Mouse (Mus musculus) telencephalon, adult 2 months (tissue): ENCODE results near the gene Dbr1.

ENCODE experiments used
- DNase-seq: peaks from one replicate; pipeline ENCODE4 v3.0.0-alpha.2; 2011; ENCODE audit warnings: low read depth, low spot score

The Dbr1 gene

DNA sequence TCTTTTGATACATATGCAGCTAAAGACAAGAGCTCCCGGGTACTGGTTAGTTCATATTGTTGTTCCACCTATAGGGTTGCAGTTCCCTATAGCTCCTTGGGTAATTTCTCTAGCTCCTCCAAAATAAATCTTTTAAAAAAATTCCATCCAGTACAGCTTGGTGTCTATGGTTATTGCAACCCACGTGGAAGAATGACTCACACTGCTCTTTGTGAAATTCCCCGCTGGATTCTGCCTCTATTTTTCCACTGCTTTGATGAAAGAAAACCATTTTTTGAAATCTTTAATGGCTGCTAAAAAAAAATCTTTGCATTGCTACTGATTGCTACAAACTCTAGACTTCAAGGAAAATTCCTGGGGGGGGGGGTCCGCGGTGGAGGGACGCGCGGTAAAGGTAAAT is 44.1 kb downstream of the Dbr1 start:
- peak; percentile 41 for DNase-seq

DNA sequence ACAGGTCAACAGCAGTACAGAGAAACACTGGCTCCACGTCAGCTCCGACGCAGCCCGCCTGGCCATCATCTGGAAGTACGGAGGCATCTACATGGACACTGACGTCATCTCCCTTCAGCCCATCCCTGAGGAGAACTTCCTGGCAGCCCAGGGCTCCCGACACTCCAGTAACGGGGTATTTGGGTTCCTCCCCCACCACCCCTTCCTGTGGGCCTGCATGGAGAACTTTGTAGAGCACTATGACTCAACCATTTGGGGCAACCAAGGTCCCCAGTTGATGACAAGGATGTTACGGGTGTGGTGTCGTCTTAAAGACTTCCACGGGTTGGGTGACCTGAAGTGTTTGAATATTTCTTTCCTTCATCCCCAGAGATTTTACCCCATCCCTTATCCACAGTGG is 44.6 kb downstream of the Dbr1 start:
- no peak for DNase-seq

- DNase-seq, result no peak
Measured at GRCm38 (mm10) chr9:99622034-99622433, 46.4 kb downstream of the Dbr1 start.

DNA sequence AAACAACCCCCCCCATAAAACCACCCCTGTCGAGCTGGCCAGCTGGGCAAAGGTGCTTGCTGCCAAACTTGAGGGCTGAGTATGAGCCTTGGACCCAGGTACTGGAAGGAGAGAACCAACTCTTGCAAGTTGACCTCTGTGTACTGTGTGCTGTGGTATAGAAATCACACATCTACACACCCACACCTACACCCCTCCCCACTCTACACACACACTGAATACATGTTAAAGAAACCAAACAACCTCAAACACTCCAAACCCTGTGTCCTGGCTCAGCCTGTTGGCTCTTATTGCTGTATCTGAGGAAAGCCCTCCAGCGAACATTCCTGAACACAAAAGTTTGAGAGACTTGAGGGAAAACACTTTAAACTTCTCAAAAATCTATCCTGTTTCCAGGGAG is 47.4 kb downstream of the Dbr1 start:
- DNase-seq, result no peak

DNA sequence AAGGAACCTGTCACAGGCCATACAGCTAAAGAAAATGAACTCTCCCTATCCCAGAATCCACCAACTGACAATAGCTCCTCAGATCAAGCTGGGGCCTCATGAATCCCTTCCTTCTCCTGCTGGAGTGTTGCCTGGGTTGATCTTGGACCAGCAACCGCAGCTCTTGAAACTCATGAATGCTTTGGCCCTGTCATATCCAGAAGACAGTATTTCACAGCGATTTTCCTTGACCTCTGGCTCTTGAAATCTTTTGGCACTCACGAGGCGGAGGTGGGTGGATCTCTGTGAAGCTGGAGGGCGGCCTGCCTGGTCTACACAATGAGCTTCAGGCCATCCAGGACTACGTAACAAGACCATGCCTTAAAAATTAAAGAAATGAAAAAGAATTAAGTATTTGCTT is 48.5 kb downstream of the Dbr1 start:
- no peak for DNase-seq

GRCm38 (mm10) chr9:99628581-99628980 is 53.0 kb downstream of the Dbr1 start:
- DNase-seq, result no peak

- DNase-seq, result peak; percentile 67
Measured at GRCm38 (mm10) chr9:99629281-99630011, 53.8 kb downstream of the Dbr1 start, which contains the start of gene Dzip1l. Dzip1l (plus strand) TSS chr9:99629496.

DNA sequence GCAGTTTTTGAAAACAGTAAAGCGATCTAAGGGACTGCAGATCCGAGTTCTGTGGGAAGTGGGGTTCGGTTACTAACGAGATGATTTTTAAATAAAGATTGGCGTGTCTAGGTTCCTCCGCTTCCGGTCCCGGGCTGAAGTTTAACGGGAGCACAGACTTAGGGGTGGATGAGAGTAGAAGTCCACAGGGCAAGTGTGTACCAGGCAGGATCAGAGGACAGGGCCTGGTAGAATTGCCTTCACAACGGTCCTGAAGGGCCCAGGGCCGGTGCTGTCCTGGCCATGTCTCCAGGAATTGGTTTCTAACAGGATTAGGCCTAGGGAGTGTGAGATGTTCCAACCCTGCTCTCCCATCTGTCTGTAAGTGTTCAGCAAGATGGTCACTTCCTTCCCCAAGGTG is 54.5 kb downstream of the Dbr1 start:
- no peak for DNase-seq

- DNase-seq, result no peak
Measured at GRCm38 (mm10) chr9:99630528-99631125, 55.0 kb downstream of the Dbr1 start.

DNA sequence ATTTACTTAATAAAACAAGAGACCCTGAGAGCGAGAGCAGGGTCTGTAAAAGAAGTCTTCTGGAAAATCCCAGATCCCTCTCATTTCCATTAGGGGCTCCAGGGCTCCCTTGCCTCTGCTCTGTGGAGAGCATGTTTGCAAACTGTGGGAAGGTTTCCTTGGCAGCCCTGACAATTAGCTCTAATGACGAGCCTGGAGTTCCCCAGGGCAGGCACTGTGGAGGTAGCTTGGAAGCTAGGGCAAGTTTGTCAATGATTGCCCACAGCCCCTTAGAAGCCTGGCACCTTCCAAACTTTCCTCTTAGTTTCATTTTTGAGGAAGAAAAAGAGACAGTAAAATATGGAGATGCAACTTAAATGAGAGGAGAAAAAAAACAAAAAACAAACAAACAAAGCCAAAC is 56.2 kb downstream of the Dbr1 start:
- no peak for DNase-seq

GRCm38 (mm10) chr9:99632264-99632663 is 56.7 kb downstream of the Dbr1 start:
- no peak for DNase-seq
